Mouse (Mus musculus) telencephalon, adult 2 months (tissue): ENCODE measurements around the gene Lin9.
"Not testable (repeated sequence)": the region's sequence is repeated elsewhere in the genome, so short reads cannot be mapped to it uniquely, and the experiment has no call there.

Experiments used
- DNase-seq: peaks from one replicate; pipeline ENCODE4 v3.0.0-alpha.2; 2011; ENCODE audit warnings: low read depth, low spot score

Lin9 gene

DNA sequence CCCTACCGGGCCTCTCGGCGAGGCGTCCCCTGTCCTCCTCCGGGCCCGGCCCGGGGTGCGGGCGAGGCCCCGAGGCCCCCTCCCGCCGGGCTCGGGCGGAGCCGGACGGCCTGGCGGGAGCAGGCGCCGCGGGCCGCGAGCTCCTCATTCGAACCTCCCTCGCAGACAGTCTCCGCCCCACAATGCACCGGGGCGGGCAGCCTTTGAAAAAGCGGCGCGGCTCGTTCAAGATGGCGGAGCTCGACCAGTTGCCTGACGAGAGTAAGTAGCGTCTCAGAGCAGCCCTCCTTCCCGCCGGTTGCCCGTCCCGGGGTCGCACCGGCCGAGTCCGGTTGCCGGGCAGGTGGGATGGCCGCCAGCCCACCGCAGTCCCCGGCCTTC, at the start of gene Lin9:
Gene Lin9 (plus strand): TSS at position 14 of the 381 bp plus-strand sequence.
- peak; percentile 73 for DNase-seq

- DNase-seq = no peak
Observed at GRCm38 (mm10) chr1:180600578-180600977, 40.4 kb upstream of the Lin9 start.

GRCm38 (mm10) chr1:180601806-180602205, 39.1 kb upstream of the Lin9 start:
- no peak for DNase-seq

DNA sequence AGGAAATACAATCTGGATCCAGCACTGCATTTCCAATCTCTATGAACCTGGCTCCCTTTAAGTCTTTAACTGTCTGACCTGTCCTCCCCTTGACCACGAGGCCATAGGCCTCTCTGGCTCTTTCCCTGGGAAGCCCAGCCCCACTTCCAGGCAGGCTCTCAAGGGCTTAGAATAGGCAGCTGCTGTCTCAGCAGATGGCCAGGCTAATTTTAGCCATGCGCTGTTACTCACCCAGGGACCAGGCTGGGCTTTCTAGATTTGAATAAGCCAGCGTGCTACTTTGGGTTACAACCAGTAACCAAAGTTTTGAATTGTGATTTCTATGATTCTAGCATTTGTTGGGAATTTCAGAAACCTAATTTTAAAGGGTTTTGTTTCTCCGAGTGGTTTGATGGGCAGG, 36.4 kb upstream of the Lin9 start:
- DNase-seq = peak; percentile 87

DNA sequence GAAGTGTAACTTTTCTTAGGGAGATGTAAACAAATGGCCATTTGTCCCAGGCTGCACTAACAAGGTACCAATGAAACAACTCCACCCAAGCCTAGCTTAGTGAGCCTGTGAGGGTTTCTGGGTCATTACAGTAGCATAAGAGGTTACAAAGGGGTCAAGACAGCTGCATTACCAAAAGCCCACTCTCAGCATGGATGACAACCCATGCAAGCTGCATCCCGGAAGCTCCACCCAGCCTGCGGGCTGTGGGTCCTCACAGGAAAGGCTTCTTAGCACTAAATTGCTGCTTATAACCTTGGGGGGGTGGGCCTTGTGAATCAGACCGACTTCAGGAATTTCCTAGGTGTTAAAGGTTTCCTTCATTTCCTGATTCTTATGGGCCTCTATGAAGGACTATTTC, 34.8 kb upstream of the Lin9 start:
- no peak for DNase-seq

GRCm38 (mm10) chr1:180606796-180607577, 34.0 kb upstream of the Lin9 start:
- DNase-seq = peak; percentile 22

DNA sequence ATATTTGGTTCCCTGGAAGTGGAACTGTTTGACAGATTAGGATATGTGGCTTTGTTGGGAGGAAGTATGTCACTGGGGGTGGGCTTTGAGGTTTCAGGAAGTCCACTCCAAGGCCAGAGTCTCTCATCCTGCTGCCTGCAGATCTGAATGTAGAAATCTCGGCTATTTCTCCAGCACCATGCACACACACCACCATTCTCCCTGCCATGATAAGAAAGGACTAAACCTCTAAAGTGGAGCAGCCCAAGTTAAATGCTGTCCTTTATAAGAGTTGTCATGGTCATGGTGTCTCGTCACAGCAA, 33.4 kb upstream of the Lin9 start:
- no peak for DNase-seq

DNA sequence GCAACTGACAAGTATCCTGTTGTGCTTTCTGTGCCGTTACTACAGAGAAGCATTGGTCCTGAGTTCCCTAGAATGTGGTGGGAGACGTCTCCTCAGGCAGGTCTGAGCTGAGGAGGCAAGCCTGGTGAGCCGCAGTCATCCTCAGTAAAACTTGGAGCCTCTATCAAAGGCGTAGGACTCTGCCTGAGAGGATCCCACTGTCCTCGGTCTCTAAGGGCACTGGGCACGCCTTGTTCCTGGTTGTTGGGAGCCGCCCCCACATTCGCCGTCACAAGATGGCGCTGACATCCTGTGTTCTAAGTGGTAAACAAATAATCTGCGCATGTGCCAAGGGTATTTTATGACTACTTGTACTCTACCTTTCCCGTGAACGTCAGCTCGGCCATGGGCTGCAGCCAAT, 29.1 kb upstream of the Lin9 start:
- DNase-seq = not testable (repeated sequence)

DNA sequence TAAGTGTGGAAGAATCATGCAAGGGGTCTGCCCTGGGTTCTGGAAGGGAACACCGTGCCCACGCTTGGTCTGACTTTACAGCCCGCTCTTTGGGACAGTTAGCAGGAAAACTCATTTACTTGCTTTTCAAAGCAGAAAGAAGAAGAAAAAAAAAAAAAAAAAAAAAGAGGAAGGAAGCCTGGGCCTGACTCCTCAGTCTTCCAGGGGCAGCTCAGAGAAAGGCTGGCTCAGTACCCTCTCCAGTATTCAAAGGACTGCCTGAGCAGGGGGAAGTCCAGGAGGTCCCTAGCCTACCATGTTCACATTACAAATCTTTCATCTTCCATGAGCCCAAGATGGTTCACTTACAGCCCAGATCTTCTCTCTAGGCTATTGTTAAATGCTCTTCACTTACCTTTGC, 24.2 kb upstream of the Lin9 start:
- DNase-seq = no peak

- no peak for DNase-seq
Observed at GRCm38 (mm10) chr1:180622389-180622788, 18.6 kb upstream of the Lin9 start.

DNA sequence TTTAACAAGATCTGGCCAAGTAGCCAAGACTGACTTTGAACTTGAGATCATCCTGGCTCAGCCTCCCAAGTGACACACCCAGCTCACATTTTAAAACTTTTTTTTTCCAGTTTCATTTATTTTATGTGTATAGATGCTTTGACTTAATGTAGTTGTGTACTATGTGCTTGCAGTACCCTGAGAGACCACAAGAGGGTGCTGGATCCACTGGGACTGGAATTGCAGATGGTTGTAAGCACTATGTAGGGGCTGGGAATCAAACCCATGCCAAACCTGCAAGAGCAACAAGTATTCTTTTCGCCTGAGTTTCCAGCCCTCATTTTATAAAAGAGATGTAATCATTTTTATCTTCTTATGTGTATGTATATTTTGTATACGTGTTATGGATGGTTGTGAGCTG, 17.0 kb upstream of the Lin9 start:
- DNase-seq = no peak

- DNase-seq = no peak
Observed at GRCm38 (mm10) chr1:180626141-180626540, 14.8 kb upstream of the Lin9 start.

- not testable (repeated sequence) for DNase-seq
Observed at GRCm38 (mm10) chr1:180637796-180638195, 3.2 kb upstream of the Lin9 start.

DNA sequence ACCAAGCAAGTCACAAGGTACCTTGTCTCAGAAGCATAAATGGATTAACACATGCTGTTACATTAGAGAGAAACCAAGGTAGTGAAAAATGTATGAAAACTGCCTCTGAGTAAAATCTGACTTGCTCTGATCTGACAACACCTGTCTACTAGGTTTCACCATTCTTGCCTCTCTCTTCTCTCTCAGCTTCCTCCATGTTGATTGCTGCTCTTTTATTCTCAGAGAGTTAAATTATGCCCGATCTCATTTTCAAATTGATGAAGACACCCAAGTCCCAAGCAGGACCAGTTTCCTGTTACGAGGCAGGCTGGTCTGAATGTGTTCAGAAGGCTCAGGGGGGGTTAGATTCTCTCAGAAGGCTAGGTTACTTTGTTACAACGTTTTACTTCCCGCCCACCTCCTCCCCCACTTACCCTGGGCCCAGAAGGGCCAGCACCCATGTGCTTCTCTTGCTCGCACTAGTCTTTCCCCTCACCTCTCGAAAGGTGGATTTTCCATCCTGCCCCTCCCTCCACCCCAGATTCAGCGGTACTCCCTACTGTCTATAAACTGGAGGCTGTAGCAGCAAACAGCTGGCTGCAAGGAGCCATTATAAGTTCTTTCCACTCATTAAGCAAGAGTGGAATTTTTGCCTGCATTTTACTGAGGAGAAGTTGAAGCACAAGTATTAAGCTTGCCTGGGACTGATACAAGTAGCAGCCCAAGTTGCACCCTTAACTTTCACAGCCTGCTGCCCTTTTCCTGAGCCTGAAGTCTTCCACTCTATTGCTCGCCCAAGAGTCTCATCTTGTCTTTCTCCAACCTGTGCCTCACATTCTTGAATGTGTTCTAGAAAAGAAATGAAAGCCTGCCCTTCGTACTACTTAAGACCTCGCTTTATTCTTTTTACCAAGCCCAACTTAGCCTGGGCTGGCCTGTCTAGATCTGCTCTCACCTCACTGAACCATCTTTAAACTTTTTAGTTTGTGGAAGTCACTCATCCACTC, 1.2 kb upstream of the Lin9 start:
- no peak for DNase-seq

DNA sequence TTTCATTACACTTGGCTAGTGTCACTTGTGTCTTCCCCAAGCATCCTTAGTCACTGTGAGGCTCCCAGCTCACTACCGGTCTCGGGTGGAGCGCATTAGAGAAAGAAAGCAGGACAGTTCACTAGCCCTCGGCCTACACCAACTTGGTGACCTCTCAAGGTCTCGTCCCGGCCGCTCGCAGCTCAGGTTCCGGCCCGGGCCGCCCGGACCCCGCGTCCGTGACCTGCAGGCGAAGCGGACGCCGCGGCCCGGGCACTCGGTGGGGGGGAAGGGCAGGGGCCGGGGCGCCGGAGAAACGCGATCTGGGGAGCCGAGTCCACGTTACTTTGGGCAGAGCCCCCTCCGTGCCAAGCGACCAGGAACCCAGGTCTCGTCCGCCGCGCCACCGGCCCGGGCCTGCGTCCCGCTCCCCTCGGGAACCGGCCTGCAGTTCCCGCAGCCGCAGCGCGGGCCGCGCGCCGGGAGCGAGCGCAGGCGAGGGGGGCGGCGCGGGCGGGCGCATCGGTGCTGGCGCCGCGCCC, 285 bp upstream of the Lin9 start:
- DNase-seq = no peak

DNA sequence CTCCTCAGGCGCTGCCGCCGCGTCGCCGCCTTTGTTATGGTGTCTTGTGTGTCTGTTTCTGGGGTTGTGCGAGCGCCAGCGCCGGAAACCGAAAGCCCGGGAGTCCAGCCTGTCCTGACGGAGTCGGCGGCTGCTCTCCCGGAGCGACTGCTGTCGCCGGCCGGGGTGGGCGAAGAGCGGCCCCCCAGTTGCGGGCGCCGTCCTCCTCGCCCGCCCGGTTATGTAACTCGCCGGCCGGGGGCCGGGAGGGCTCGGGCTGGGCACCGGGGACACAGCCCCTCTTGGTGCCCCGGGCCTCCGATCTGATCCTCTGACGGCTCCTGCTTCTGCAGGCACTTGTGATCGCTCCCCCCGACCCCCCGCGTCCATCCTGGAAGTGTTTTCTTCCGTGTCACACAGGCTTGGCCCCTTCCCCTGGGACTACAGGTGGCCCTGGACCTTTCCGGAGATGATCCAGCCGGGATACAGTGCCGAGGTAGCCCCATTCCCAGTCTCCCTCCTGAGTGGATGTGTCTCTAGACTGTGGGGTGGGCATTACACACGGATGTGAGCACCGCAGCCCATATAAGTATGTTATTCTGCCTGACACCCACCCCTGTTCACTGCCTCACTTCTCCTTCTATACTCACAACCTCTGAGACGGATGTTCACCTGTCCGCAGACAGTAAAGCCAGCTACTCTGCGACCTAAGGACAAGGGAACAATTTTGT, 723 bp downstream of the Lin9 start:
- DNase-seq = peak; percentile 6

DNA sequence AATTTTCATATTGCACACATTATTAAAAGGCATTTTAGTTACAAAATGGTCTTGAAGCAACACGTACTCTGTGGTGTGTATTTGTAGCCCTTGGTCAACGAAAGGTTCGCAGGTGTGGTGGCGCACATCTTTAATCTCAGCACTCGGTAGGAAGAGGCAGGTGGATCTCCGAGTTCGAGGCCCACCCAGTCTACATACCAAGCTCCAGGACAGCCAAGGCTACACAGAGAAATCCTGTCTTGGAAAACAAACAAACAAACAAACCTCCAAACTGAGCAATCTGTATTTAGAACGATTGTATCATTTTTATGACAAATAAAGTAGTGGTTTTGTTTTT, 1.2 kb downstream of the Lin9 start:
- DNase-seq = no peak

DNA sequence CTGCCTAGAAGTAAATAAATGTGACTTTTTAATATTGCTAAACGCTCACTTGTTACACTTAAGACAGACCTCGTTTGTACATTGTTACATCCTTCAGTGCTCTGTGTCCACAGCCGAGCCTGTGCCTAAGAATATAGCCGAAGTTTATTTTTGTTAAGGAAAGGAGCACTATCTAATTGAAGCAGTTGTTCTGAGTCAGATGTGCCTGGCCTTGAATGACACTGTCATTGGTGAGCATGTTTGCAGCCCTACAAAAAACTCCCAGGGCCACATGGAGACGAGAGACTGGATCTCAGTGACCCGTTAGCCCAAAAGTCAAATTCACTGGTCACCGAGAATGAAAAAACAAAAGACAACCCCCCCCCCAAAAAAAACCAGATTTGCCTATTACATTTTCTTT, 50.3 kb downstream of the Lin9 start:
- no peak for DNase-seq

DNA sequence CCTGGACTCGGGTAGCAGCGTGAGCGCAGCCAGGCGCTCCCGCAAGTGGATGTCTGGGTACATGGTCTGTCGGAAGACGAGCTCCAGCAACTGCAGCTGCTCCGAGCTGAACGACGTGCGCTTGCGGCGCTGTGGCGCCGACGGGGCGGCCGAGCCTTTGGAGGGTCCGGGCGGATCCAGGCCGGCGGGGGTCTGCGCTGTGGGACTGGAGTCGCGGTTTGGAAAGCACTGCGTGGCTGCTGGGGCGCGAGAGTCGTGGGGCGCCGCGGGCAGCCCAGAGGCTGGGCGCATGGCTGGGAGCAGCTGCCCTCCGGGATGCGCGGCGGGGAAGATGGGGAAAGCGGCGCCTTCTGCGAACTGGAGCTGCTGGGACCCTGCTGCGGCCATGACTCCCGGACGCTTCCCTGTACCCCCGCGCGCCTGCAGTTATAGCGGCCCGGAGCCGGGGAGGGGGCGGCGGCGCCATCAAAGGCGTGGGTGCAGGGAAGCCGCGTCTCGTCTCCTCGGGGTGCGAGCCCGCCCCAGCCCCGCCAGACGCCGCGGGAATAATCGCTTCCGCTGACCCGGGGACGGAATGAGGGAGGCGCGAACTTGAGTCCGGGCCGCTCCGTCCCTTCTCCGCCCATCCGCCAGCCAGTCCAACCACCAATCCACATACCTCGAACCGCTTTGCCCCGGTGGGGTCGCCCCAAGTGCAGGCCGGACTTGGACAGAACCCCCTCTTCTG, 55.8 kb downstream of the Lin9 start, which contains the start of gene Mixl1:
Gene Mixl1 (minus strand): TSS at position 409 of the 727 bp plus-strand sequence.
- no peak for DNase-seq

- DNase-seq = no peak
Observed at GRCm38 (mm10) chr1:180698063-180698462, 57.1 kb downstream of the Lin9 start.

- DNase-seq = no peak
Observed at GRCm38 (mm10) chr1:180703400-180703799, 62.5 kb downstream of the Lin9 start.
